Comparison of ENCODE assay signal across 9 mouse cellular contexts in genomic region chr4:134851236-134851635, GRCm38 (mm10). TPM values are rescaled to one million over a fixed set of nuclear protein-coding genes. Genes with fewer than 3 reads are reported as not detected.
DNase-seq lines count a peak whose midpoint lies in the region; ATAC-seq and TF ChIP-seq lines count a peak whose summit lies in the region.
"Had no signal": no experiment of that assay in that cellular context is flagged by ENCODE, and none has a peak within 500 bp of the region (broad histone marks: within the 10 kb centered on the region; RNA-seq: fewer than 3 reads in every experiment).

No protein-coding gene starts in this region.

- intact Hi-C loops in left cerebral cortex, postnatal 14 days (cut with DNase I), result no loop called here

- no peak overlapping the region for H3K9ac ChIP-seq in neural tube, embryonic 11.5 days (ENCODE audit: low read length)
- peak overlapping the region; percentile 98 for H3K9ac ChIP-seq in liver, embryonic 15.5 days

- TF ChIP-seq CTCF in cerebellum, adult 2 months (IDR thresholded peaks at IDR 0.05; ENCODE audit: borderline replicate concordance, insufficient read depth, low read depth, low read length), result no peak

- peaks cover 5% of the 10 kb centered on the region; the same call in 1 of the 2 replicates for H3K4me1 ChIP-seq in cerebellum, adult 2 months (ENCODE audit: control insufficient read depth, insufficient read depth, low read length)
- peaks cover 12% of the 10 kb centered on the region for H3K4me1 ChIP-seq in neural tube, embryonic 11.5 days (ENCODE audit: control insufficient read depth, insufficient read depth, low read length)
- H3K4me1 ChIP-seq in liver, embryonic 15.5 days (replicated peaks), result peaks cover 65% of the 10 kb centered on the region

- H3K27me3 ChIP-seq in cerebellum, adult 2 months (ENCODE audit: control insufficient read depth, insufficient read depth, low read length), result no peaks in the 10 kb centered on the region
- H3K27me3 ChIP-seq in neural tube, embryonic 11.5 days (ENCODE audit: control insufficient read depth, insufficient read depth, low read length), result 0 out of 2 replicates have a peak, but pooled peaks cover 4% of the 10 kb centered on the region
- H3K27me3 ChIP-seq in liver, embryonic 15.5 days, result 0 out of 2 replicates have a peak, but pooled peaks cover 11% of the 10 kb centered on the region

- H3K36me3 ChIP-seq in neural tube, embryonic 11.5 days (ENCODE audit: control insufficient read depth, insufficient read depth, low read length), result no peaks in the 10 kb centered on the region
- 0 out of 2 replicates have a peak, but pooled peaks cover 3% of the 10 kb centered on the region for H3K36me3 ChIP-seq in liver, embryonic 15.5 days (replicated peaks)

- ATAC-seq in cerebellum, adult (ENCODE audit: insufficient number of reproducible peaks, low FRiP score, low TSS enrichment), result no peak
- no peak for ATAC-seq in neural tube, embryonic 11.5 days (ENCODE audit: insufficient read depth, low FRiP score, low TSS enrichment)
- ATAC-seq in liver, embryonic 15.5 days (ENCODE audit: insufficient read depth), result no peak
- ATAC-seq: activated CD4-positive, CD25-positive, alpha-beta regulatory T cell, adult 4 months had no signal

- no peaks in the 10 kb centered on the region for H3K9me3 ChIP-seq in neural tube, embryonic 11.5 days (ENCODE audit: control insufficient read depth, low read length)
- no peaks in the 10 kb centered on the region for H3K9me3 ChIP-seq in liver, embryonic 15.5 days (replicated peaks)

- WGBS in cerebellum, adult 2 months, result 48% methylated on average over 2 of the region's 2 CpGs
- WGBS in neural tube, embryonic 11.5 days, result 28% methylated on average over 2 of the region's 2 CpGs
- 65% methylated on average over 2 of the region's 2 CpGs for WGBS in liver, embryonic 15.5 days (ENCODE audit: insufficient replicate concordance)

- TF ChIP-seq POLR2A in cerebellum, adult 2 months (IDR thresholded peaks at IDR 0.05; ENCODE audit: borderline replicate concordance, insufficient read depth, low read length), result no peak

- peak overlapping the region; percentile 14 for H3K4me3 ChIP-seq in cerebellum, adult 2 months (replicated peaks; ENCODE audit: insufficient read depth, low read depth, low read length)
- peak overlapping the region; percentile 99; the same call in 1 of the 2 replicates for H3K4me3 ChIP-seq in neural tube, embryonic 11.5 days (ENCODE audit: low read depth, low read length)
- H3K4me3 ChIP-seq in liver, embryonic 15.5 days (replicated peaks), result peak overlapping the region; percentile 96

- no peak overlapping the region for H3K27ac ChIP-seq in cerebellum, adult 2 months (ENCODE audit: insufficient read depth, low read length)
- no peak overlapping the region for H3K27ac ChIP-seq in neural tube, embryonic 11.5 days (ENCODE audit: low read depth, low read length)
- H3K27ac ChIP-seq in liver, embryonic 15.5 days (replicated peaks), result peak overlapping the region; percentile 93; the same call in 1 of the 2 replicates

- H3K4me2 ChIP-seq in neural tube, embryonic 11.5 days (ENCODE audit: low read depth), result peak overlapping the region; percentile 75
- H3K4me2 ChIP-seq in liver, embryonic 15.5 days, result peak overlapping the region; percentile 86

- no peak for DNase-seq in cerebellum, adult 2 months
- DNase-seq in neural tube, embryonic 11.5 days (ENCODE audit: low spot score), result no peak
- DNase-seq in neural tube, embryonic 10.5 days (ENCODE audit: extremely low spot score, low spot score), result no peak
- DNase-seq in ovary, postnatal 10 days (ENCODE audit: low spot score), result no peak
- DNase-seq in thymus, postnatal 4 days, result no peak
- DNase-seq in left cerebral cortex, postnatal 14 days (ENCODE audit: low spot score in 2 of 2), result no peak

RNA-seq across cellular contexts. Expression of gene Maco1, which starts 1.9 kb away (rescaled TPM):
- polyA plus RNA-seq in cerebellum, adult 2 months (2012; rRNA removed), result 46.4 and 47.7 TPM in 2 replicates
- 47.2 and 49.3 TPM in 2 replicates for polyA plus RNA-seq in neural tube, embryonic 11.5 days (2014; fragmentation: Nextera tagmentation; extraction: Ambion mirVana)
- polyA plus RNA-seq in liver, embryonic 15.5 days (2015; fragmentation: Nextera tagmentation; extraction: Ambion mirVana), result 16.0 and 17.3 TPM in 2 replicates
- 10 to 100 TPM; 49.2 to 53.0 TPM for total RNA-seq in left cerebral cortex, postnatal 14 days (2021)

RNA-seq across cellular contexts. Expression of gene Rhd, which starts 13.1 kb away (rescaled TPM):
- polyA plus RNA-seq in cerebellum, adult 2 months (2012; rRNA removed), result 1.0 and 1.1 TPM in 2 replicates
- 13.8 and 15.7 TPM in 2 replicates for polyA plus RNA-seq in neural tube, embryonic 11.5 days (2014; fragmentation: Nextera tagmentation; extraction: Ambion mirVana)
- 587 and 603 TPM in 2 replicates for polyA plus RNA-seq in liver, embryonic 15.5 days (2015; fragmentation: Nextera tagmentation; extraction: Ambion mirVana)
- not detected for total RNA-seq in left cerebral cortex, postnatal 14 days (2021)

Comparison
In these comparisons a context has a peak if more than half of its experiments do, and no peak if none do; other contexts are left out.
1. H3K4me3 ChIP-seq: peak in every context shown above with its lines; median percentile 99 in neural tube, embryonic 11.5 days; 96 in liver, embryonic 15.5 days; 14 in cerebellum, adult 2 months.
2. RNA of gene Rhd, which starts 13.1 kb away (polyA plus RNA-seq): 587 to 603 TPM in liver, embryonic 15.5 days; 13.8 to 15.7 TPM in neural tube, embryonic 11.5 days and 1.0 to 1.1 TPM in cerebellum, adult 2 months; every median in the first group is over 10 times any median in the second.